Mouse (Mus musculus): ENCODE measurements at regions not wholly inside any gene's neighbourhood (a gene's known extent, or its start where the extent isn't known, plus 50 kb on each side); places are given as distances from the start of the nearest gene placed in this dataset.

DNA sequence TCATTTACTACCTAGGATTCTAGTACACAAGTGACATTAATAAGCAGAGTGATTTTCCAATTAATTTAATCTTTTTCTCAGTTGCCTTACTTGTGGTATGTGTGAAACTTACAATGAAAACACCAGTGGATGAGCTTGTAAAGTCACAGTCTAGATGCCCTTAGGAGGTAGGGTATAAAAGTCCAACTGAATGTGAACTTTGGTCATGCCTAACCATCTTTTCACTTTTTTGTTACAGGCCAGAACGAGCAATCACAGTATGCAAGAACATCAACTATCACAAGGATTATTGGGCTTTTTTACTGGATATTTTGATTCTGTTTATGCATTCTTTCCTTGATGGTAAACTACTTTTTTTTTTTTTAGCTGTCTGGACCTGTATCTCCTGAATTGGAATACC is 573.8 kb downstream of the Nup35 start:
- Histone ChIP-seq H3K27me3 (ENCODE audit: control insufficient read depth, insufficient read depth, low read depth, low read length) (no peaks in the 10 kb centered on the region), H3K4me3 (ENCODE audit: low read length) (no peak overlapping the region), H3K4me2 (ENCODE audit: low read depth, low read length) (no peak overlapping the region), H3K36me3 (ENCODE audit: control insufficient read depth, insufficient read depth, low read length) (no peaks in the 10 kb centered on the region), H3K9me3 (ENCODE audit: control insufficient read depth, low read length) (no peaks in the 10 kb centered on the region), H3K4me1 (replicated peaks; ENCODE audit: control insufficient read depth, insufficient read depth, low read length) (no peaks in the 10 kb centered on the region), H3K9ac (ENCODE audit: low read length) (no peak overlapping the region), H3K27ac (ENCODE audit: low read length) (no peak overlapping the region)
- 82% methylated on average over 1 of the region's 1 CpGs for WGBS
- ATAC-seq (ENCODE audit: low read depth) = no peak

DNA sequence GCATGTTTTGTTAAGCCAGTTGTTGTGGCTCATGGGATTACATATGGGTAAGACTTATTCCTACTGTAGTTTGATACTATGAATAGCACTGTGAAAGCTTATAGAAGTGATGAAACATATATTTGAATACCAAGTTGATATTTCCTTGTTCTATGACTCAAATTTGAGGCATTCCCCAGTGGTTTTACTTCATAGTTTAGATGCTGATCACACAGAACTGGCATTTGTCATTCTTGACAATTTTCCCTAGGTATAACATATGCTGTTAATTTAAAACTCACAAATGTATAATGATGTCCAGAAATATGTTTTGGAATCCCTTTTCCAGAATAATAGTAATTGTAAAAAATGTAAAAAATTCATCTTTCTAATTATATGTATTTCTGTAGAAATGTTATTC is 583.5 kb downstream of the Nup35 start:
- H3K9me3 ChIP-seq (ENCODE audit: control insufficient read depth, low read length) = no peaks in the 10 kb centered on the region
- ATAC-seq (ENCODE audit: low read depth) = no peak
- no peaks in the 10 kb centered on the region for H3K4me1 ChIP-seq (replicated peaks; ENCODE audit: control insufficient read depth, insufficient read depth, low read length)

More for the DNA sequence above, 583.5 kb downstream of the Nup35 start:
- H3K4me3 ChIP-seq (ENCODE audit: low read length) = no peak overlapping the region
- no peaks in the 10 kb centered on the region for H3K36me3 ChIP-seq (ENCODE audit: control insufficient read depth, insufficient read depth, low read length)
- no peaks in the 10 kb centered on the region for H3K27me3 ChIP-seq (ENCODE audit: control insufficient read depth, insufficient read depth, low read depth, low read length)
- no peak overlapping the region for H3K4me2 ChIP-seq (ENCODE audit: low read depth, low read length)
- no peak overlapping the region for H3K27ac ChIP-seq (ENCODE audit: low read length)
- H3K9ac ChIP-seq (ENCODE audit: low read length) = no peak overlapping the region

All from lung, embryonic 16.5 days (tissue).